Mouse (Mus musculus) midbrain, embryonic 11.5 days (tissue): ENCODE results near the gene Rbfox1. TPM values are rescaled to one million over a fixed set of nuclear protein-coding genes. Genes with fewer than 3 reads are reported as not detected.

ENCODE experiments used
- ATAC-seq: fragments of 200-750 bp; cut with Nextera tagmentation; 2 replicates; pipeline ENCODE4 v1.8.0; 2017; ENCODE audit warnings: moderate TSS enrichment, moderate library complexity; ENCODE audit not compliant: low FRiP score
- DNase-seq: peaks from one replicate; pipeline ENCODE4 v3.0.0; 2015; ENCODE audit warnings: low spot score; ENCODE audit errors: missing footprints
- H3K27ac ChIP-seq: fragments of 300-500 bp; sonication (generic); 2 replicates; pipeline ENCODE4 v1.5.1; 2014; ENCODE audit warnings: low read depth, low read length
- H3K27me3 ChIP-seq: fragments of 300-500 bp; sonication (generic); 2 replicates; pipeline ENCODE4 v1.6.1; 2014; ENCODE audit warnings: mild to moderate bottlenecking, low read length, moderate library complexity, mixed read lengths; ENCODE audit not compliant: control insufficient read depth, insufficient read depth
- H3K36me3 ChIP-seq: fragments of 300-500 bp; sonication (generic); 2 replicates; pipeline ENCODE4 v1.6.1; 2014; ENCODE audit warnings: mild to moderate bottlenecking, low read length, moderate library complexity, mixed read lengths; ENCODE audit not compliant: control insufficient read depth, insufficient read depth
- H3K4me1 ChIP-seq: fragments of 300-500 bp; sonication (generic); 2 replicates; pipeline ENCODE4 v1.6.1; 2014; ENCODE audit warnings: low read length; ENCODE audit not compliant: control insufficient read depth, insufficient read depth
- H3K4me2 ChIP-seq: fragments of 300-500 bp; sonication (generic); 2 replicates; pipeline ENCODE4 v1.6.1; 2014; ENCODE audit warnings: mild to moderate bottlenecking, moderate library complexity
- H3K4me3 ChIP-seq: fragments of 300-500 bp; sonication (generic); 2 replicates; pipeline ENCODE4 v1.5.1; 2014; ENCODE audit warnings: low read depth, low read length
- H3K9ac ChIP-seq: fragments of 300-500 bp; sonication (generic); 2 replicates; pipeline ENCODE4 v1.6.1; 2014; ENCODE audit warnings: low read length
- H3K9me3 ChIP-seq: fragments of 300-500 bp; sonication (generic); 2 replicates; pipeline ENCODE4 v1.6.1; 2016; ENCODE audit warnings: low read length; ENCODE audit not compliant: control insufficient read depth
- whole genome bisulfite sequencing: fragments of 180-500 bp; shearing (Covaris S2); extraction: QIAGEN DNeasy Blood & Tissue Kit; methylation state at CpG from one replicate; pipeline ENCODE4 v1.1.7; 2014; 5-methylcytosine and 5-hydroxymethylcytosine counted together
- polyA plus RNA-seq: library from polyadenylated mRNA; unstranded; fragments of >200 nt; fragmentation: Nextera tagmentation; extraction: Ambion mirVana; gene quantifications from 2 replicates; pipeline ENCODE4 v1.2.1, GENCODE M21; 2014

Rbfox1 gene
- polyA plus RNA-seq, 1 experiment from 2014 or later, result 6.1 TPM

DNA sequence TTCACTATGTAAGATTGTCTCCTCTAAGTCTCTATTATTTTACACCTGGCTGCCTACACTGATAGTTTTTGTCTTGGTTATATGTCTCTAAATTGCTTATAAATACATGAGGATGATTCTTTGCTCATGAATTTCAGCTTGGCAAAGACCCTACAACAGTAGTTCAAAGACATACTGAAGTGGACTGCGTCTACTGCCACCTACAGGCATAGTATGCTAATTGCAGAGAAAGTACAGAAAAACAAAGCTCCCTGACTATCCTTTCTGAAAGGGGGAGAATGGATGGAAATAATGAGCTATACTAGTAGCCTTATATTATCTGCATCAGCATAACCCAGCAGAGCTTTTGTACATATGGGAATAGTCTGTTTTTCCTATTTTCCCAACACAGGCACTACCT is 1390.7 kb downstream of the Rbfox1 start:
- no peaks in the 10 kb centered on the region for H3K27me3 ChIP-seq
- WGBS, result 35% methylated on average over 1 of the region's 1 CpGs
- H3K27ac ChIP-seq, result no peak overlapping the region
- no peak overlapping the region for H3K4me3 ChIP-seq
- no peak for ATAC-seq
- no peaks in the 10 kb centered on the region for H3K4me1 ChIP-seq
- no peaks in the 10 kb centered on the region for H3K36me3 ChIP-seq
- peak; percentile 59 for DNase-seq
- no peak overlapping the region for H3K9ac ChIP-seq
- H3K9me3 ChIP-seq, result no peaks in the 10 kb centered on the region
- no peak overlapping the region for H3K4me2 ChIP-seq

DNA sequence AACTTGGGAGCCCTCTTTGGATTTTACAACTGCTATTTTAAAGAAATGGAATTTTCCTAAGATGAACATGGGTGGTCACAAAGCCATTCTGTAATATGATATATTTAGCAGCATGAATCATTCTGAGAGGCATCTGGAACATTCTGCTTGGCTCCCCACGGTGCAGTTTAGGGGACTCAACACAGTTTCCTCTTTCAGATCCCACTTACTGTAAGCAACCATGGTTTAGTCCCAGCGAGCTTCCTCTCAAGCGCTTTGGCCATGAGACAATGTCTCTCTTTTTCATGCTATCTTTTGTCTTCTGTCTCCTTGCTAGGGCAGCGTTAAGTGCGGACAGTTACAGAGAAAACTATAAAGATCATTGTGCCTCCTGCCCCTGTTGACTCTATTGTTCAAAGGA is 1394.4 kb downstream of the Rbfox1 start:
- Histone ChIP-seq H3K4me3 (no peak overlapping the region), H3K4me1 (no peaks in the 10 kb centered on the region)

DNA sequence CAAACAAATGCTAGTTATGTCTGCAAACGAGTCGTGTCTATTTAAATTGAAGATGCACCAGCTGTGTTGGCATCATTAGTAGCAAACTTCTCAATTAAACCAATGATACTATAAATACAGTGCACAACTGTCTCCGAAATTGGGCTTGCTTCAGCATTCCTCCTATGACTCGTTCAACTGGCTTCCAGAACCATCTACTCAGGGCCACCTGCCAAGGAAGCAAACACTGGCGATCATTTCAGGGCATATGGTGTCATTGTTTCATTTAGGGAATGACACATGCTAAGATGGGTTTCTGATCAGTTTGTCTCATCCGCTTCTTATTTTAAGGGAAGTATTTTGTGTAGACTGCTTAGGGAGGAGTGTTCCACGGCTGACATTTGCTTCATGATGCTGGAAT is 1397.1 kb downstream of the Rbfox1 start:
- Histone ChIP-seq H3K36me3 (no peaks in the 10 kb centered on the region), H3K4me2 (no peak overlapping the region), H3K4me1 (no peaks in the 10 kb centered on the region), H3K9ac (no peak overlapping the region), H3K27me3 (no peaks in the 10 kb centered on the region), H3K9me3 (no peaks in the 10 kb centered on the region), H3K27ac (no peak overlapping the region), H3K4me3 (no peak overlapping the region)
- DNase-seq (peak; percentile 44), ATAC-seq (no peak)
- 92% methylated on average over 7 of the region's 7 CpGs for WGBS

More for the DNA sequence above, 1394.4 kb downstream of the Rbfox1 start:
- no peak for ATAC-seq
- Histone ChIP-seq H3K4me2 (no peak overlapping the region), H3K27ac (no peak overlapping the region), H3K9ac (no peak overlapping the region), H3K9me3 (no peaks in the 10 kb centered on the region), H3K27me3 (no peaks in the 10 kb centered on the region), H3K36me3 (no peaks in the 10 kb centered on the region)
- WGBS, result 79% methylated on average over 5 of the region's 5 CpGs
- DNase-seq, result no peak

DNA sequence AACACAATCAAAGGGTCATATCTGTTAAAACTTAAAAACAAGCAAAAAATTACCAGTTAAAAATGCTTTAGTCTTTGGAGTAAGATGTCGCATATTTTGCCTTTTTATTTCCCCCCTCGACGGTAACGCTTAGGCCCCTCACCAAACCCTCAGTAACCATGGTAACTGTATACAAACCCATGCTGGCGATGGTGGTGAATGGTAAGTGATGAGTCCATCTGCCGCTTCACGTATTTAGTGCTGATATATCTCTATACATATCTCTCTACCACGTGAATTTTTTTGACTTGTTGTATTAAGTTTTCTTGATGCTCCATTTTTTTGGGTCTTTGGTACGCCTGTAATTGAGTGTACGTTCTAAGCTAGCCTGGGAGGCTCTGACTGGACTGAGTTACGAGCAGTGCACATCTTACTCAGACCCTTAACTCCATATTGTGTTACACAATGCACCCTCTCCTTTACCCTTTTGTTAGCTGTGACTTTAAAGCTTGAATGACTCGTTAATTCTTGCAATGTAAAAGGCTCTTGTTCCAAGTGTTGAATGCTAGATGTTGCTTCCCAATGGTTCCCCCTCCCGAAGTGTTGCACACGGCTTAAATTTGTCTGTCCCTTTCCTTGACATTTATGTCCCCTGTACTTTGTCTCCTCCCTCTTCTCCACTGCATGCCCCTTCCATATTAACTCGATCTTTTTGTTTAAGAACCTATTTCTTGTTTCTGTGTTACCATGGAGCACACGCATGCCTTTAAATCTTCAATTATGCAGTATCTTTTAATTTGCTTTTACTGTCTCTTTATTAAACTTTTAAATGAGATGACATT is 1408.0 kb downstream of the Rbfox1 start:
- Histone ChIP-seq H3K4me1 (no peaks in the 10 kb centered on the region; the same call in 1 of the 2 replicates), H3K36me3 (no peaks in the 10 kb centered on the region), H3K9me3 (no peaks in the 10 kb centered on the region), H3K27me3 (no peaks in the 10 kb centered on the region), H3K9ac (no peak overlapping the region), H3K27ac (no peak overlapping the region), H3K4me3 (no peak overlapping the region), H3K4me2 (no peak overlapping the region)
- peak; percentile 33; the same call in 1 of the 2 replicates for ATAC-seq
- 61% methylated on average over 16 of the region's 16 CpGs for WGBS
- DNase-seq, result peak; percentile 88

DNA sequence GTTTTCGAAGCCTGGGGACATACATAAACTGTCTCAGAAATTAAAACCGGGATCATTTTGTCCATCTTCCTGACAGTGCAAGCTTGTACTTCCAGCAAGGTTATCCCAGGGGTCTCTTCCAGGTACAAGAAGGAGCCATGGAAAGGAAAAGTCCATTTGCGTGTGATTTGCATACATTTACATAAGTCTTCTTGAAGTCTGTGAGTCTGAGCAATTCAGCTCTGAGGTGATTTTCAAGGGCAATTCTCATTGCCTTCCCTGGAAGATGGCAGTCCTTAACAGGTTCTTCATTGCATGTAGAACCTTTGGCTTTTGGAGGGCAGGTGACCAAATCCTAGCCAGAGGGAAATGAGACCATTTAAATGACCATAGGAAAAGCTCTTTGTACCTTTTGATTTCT is 1417.3 kb downstream of the Rbfox1 start:
- Histone ChIP-seq H3K4me3 (no peak overlapping the region), H3K9me3 (no peaks in the 10 kb centered on the region), H3K4me1 (no peaks in the 10 kb centered on the region), H3K4me2 (no peak overlapping the region), H3K9ac (no peak overlapping the region), H3K27me3 (no peaks in the 10 kb centered on the region), H3K36me3 (no peaks in the 10 kb centered on the region), H3K27ac (no peak overlapping the region)
- WGBS, result 72% methylated on average over 3 of the region's 3 CpGs
- no peak for DNase-seq
- ATAC-seq, result no peak

DNA sequence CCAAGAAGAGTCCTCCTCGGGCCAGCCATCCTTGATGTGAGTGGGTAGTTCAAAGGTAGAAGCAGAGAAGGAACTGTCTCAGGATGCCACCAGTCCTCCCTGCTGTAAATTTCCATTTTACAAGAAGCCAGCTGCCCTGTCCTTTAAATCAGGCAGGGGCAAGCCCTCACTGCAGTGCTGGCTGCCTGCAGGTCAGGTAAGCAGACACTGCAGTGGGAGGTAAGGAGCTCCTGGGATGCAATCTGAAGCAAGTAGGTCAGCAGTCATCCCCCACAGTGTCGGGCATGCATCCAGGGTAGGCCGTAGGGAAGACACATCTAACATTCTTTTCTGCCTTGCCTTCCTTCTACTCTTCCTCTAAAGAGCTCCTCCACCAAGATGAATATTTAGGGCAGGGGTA is 1444.0 kb downstream of the Rbfox1 start:
- H3K4me2 ChIP-seq, result no peak overlapping the region
- WGBS, result 83% methylated on average over 3 of the region's 3 CpGs
- ATAC-seq, result no peak

DNA sequence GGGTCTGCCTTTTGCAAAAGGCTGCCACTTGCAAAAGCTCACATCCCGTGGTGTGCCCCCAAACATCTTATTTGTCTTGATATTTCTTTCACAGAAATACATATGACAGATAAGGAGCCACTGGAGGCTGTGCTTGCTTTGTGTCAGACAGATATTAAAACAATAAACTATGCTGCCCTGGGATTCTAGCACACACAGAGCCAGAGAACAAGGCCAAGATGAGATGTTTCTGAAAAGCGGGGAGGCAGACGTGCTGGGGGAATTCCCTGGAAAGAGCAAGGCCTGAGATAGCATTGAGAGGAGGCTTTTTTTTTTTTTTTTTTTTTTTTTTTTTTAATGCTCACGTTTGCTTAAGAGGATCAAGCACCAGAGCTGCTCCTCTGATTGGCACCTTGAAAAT is 1456.0 kb downstream of the Rbfox1 start:
- no peaks in the 10 kb centered on the region for H3K4me1 ChIP-seq
- H3K27ac ChIP-seq, result no peak overlapping the region
- DNase-seq (no peak), ATAC-seq (no peak)
- H3K4me3 ChIP-seq, result no peak overlapping the region
- H3K4me2 ChIP-seq, result no peak overlapping the region
- no peaks in the 10 kb centered on the region for H3K27me3 ChIP-seq
- H3K9me3 ChIP-seq, result no peaks in the 10 kb centered on the region
- H3K36me3 ChIP-seq, result no peaks in the 10 kb centered on the region
- no peak overlapping the region for H3K9ac ChIP-seq
- WGBS, result 41% methylated on average over 4 of the region's 4 CpGs

More for the DNA sequence above, 1444.0 kb downstream of the Rbfox1 start:
- H3K36me3 ChIP-seq, result no peaks in the 10 kb centered on the region
- H3K27ac ChIP-seq, result no peak overlapping the region
- H3K27me3 ChIP-seq, result no peaks in the 10 kb centered on the region
- H3K4me3 ChIP-seq, result no peak overlapping the region
- DNase-seq, result no peak
- no peaks in the 10 kb centered on the region for H3K9me3 ChIP-seq
- no peak overlapping the region for H3K9ac ChIP-seq
- H3K4me1 ChIP-seq, result no peaks in the 10 kb centered on the region

DNA sequence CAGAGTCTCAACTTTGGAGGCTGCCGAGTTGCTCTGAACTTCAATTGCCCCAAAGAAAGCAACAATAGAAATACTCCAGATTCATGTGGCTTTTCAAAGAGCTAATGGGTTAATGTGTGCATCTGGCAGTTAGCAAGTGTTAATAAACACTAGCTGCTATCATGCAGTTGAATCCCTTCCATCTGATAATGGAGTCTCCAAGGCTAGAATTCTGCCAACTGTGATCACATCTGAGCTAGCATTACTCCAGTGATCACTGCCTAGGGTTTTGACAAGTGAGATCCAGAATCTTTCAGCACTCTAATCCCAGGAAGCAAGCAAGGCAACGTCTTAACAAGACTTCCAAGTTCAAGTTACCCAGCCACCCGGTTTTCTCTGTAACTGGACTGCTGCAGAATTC is 1460.1 kb downstream of the Rbfox1 start:
- no peak for ATAC-seq
- Histone ChIP-seq H3K4me3 (no peak overlapping the region), H3K27ac (no peak overlapping the region), H3K36me3 (no peaks in the 10 kb centered on the region), H3K4me2 (no peak overlapping the region), H3K9ac (no peak overlapping the region), H3K9me3 (no peaks in the 10 kb centered on the region), H3K27me3 (no peaks in the 10 kb centered on the region), H3K4me1 (no peaks in the 10 kb centered on the region)
- no peak for DNase-seq
- WGBS, result 69% methylated on average over 3 of the region's 3 CpGs

DNA sequence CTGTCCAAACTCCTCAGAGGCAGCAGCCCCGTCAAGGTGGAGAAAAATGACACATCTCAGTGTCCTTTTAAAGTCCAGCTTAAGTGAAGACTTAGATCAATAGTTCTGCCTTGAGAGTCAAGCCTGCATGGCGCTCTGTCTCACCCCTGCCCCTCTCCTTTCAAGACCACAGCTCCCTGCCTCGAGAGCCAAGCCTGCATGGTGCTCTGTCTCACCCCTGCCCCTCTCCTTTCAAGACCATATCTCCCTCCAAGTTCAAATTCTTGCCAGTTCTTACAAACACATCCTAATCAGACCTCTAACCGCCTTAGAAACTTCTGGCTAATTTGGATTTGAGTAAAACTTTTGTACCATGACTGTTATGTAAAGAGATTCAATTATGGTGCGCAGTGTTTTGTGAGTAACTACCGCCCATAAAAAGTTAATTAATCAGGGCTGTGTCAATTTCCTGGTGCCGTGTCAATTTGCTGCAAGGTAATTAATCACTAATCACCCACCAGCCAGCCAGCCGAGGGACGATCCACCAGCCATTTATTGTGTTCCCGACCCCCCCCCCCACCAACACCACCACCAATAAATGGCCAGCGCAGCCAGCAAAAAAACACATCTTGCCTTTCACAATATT is 1461.0 kb downstream of the Rbfox1 start:
- Histone ChIP-seq H3K9ac (no peak overlapping the region), H3K27ac (no peak overlapping the region), H3K36me3 (no peaks in the 10 kb centered on the region), H3K4me2 (no peak overlapping the region), H3K4me3 (no peak overlapping the region), H3K9me3 (no peaks in the 10 kb centered on the region), H3K4me1 (no peaks in the 10 kb centered on the region), H3K27me3 (no peaks in the 10 kb centered on the region)
- WGBS, result 72% methylated on average over 11 of the region's 11 CpGs
- ATAC-seq, result no peak
- no peak for DNase-seq
